Mouse (Mus musculus) layer of hippocampus, adult 9-11 months (tissue): Measurements from ENCODE around the gene Gm20388.

Experiments
- DNase-seq: peaks from one replicate; pipeline ENCODE4 v3.0.0; 2022

The Gm20388 gene

DNA sequence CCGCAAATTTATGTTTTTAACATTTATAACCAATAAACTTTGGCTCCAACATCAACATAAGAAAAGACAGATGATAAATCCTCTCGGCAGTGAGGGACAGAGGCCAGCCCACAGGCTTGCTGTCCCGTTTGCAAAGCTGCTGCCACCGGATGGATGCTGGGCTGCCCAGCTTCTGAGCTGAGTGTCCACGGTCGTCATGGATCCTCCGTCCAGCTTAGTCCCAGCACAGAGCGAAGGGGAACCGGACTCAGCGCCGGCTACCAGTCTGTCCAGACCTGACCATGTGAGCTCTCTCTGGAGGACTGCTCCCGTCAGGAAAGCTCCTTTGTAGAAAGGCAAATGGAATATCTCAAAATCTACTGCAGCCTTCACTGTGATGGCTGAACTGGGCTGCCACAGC is 1289.4 kb downstream of the Gm20388 start:
- no peak for DNase-seq

DNA sequence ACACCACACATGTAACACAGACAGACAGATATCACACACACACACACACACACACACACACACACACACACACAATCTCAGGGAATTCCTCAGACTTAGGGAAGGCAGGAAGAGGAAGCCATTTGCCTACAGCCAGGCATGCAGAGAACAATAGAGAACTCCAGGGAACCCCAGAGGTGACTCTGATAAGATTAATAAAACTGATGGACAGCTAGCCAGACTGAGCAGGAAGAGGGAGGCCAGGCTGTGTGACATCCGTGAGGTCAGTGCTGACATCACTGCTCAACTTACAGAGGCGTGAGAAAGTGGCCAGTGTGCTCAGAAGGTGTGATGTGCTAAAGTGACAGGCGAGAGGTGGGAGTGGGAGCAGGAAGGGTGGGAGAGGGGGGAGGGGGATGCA is 1290.3 kb downstream of the Gm20388 start:
- DNase-seq: no peak

DNA sequence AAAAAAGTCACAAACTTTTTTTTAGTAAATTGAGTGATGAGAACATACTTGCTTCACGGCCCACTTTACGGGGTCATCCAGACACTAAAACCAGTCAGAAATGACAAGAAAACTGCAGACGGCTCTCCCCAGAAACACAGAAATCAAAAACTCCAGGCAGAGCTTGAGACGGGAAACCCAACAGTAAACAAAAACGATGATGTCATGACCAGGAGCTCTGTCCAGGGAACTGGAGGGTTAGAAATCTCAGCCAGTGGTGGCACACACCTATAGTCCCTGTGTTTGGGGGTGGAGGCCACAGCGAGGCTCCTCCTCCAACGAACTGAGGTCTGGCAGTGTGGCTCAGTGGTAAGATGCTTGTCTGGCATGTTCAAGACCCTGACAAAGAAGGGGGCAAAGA is 1291.0 kb downstream of the Gm20388 start:
- DNase-seq: no peak

DNA sequence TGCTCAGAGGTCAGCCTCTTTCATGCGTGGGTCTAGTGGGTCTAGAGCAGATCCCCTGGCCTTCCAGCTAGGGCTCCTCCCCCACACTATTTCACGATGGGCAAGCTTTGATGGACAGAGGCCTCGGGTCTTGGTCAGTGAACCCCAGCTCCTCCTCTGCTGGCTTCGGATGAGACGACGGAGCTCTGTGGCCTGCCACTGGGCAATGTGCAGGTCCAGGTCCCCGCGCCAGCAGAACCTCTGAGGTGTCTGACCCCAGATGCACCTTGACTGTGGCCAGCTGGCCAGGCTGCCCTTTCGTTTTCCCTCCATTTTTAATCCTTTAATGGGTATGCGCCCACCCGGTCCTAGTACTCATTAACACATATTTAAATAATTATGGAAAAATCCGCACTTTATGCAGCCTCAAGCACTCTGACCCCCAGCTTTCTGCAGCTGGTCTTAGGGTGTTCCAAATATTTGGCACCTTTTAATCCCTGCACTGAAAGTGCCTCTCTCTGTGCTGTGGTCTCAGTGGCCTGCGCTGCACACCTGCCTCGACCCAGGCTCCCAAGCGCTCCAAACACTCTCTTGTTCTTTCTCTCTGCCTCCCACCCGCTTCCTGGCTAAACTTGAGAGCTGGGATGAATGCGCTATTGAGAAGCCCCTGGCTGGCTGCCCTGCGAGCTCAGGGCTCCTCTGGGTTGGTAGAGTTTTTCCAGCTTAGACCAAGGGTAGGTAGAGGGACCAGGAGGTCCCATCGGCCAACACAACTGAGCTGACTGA is 1293.2 kb downstream of the Gm20388 start:
- DNase-seq: peak; percentile 76

DNA sequence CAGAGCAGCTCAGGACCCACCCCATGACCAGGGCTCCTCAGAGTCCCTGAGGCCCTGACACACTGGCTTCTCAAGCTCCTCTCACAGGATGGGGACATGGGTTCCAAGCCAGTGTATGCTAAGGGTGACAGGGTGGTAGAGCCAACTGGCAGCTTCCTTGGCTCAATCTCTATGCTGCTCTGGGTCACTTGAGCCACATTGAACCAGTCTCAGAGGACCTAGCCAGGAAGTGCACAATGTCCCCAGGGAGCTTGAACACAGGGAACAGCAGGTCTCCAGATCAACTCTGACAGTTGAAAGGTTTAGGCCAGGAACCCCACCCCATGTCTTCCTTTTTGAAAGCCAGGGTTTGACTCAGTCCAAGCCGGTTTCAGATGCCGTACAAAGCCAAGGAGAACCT is 1296.5 kb downstream of the Gm20388 start:
- DNase-seq: no peak

DNA sequence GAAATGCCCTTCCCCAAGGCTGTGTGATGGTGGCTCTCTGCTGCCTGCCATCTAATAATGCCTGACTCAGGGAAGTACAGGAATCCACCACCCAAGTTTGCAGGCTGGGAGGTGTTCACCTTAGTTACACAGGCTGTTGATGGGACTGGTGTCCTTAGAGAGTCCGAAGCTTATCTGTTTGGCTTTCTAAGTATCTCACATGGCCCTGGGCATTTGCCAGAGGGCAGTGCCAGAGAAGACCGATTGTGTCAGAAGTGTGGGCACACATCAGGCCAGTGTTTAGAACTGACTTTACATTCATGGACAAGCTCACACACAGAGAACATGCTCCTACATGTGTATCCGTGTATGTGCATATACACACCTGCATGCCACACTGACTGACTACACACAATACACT is 1300.0 kb downstream of the Gm20388 start:
- DNase-seq: no peak

DNA sequence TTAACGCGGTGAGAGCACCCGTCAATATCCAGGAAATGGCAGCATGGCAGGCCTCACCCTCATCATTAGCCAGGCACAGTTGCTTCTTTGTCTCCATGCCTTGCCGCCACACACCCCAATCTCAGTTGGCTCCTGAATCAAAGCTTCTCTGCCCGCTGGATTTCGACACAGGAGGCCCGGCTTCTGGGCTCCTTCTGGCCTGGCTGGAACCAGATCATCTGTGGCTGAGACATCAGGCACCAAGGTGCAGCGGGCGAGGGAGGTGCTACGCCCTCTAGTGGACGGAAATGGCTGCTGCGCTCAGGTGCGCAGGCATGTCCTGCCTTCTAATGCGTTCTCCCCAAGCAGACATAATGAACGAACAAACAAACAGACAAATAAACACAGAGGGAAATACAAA is 1302.6 kb downstream of the Gm20388 start:
- DNase-seq: no peak

DNA sequence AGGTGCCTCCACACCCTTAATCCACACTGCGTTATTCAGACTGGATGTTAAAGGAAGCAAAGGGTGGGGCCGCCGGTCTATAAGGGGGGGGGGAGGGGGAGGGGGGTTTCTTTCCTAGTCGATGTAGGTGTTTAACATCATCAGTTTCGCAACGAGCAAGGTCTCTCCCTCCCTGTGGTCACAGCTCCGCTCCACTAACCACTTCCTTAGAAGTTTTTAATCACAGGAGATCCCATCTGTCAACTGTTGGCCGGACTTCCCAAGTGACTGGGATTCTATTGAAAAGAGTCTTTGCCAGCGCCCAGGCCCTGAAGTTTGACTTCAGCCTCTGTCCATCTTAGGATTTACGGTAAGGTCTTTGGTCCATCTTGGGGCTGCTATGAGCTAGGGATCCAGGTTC is 1303.0 kb downstream of the Gm20388 start:
- no peak for DNase-seq

DNA sequence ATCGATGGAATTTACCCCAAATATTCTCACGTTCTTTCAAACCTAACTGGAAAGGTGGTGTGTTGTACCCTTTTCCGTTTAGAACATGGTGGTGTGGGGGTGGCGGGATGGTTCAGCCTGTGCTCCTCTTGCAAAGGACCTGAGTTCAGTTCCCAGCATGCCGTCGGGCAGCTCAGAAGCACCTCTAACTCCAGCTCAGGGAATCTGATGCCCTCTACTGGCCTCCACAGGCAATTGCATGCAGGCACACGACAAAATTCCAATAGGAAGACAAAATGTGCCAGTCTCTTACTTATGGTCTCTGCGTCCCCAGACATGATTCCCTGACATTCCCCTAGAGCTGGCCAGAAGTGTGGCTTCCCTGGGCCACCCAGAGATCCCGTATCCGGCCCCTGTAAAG is 1304.3 kb downstream of the Gm20388 start:
- DNase-seq: no peak

DNA sequence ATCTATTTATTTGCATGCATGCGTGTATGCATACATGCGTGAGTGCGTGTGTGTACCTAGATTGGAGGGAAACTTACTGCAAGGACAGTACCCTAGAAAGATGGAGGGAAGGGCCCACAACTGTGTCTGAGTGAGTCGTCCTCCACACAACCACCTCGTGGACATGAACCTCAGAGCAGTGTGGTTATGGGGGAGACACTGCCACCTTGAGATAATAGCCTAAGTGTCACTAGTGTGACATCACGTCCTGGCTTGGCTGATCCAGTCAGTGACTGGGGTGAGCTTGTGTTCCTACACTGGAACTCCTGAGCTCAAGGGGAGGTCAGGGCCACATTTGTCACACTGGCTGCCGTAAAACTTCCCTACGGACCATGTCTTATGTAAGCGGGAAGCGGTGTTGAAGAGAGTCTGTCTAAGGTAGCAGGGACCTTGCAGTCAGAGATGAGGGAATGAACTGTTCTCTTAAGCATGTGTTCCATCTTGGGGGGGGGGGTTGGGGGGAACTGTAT is 1305.9 kb downstream of the Gm20388 start:
- DNase-seq: no peak

DNA sequence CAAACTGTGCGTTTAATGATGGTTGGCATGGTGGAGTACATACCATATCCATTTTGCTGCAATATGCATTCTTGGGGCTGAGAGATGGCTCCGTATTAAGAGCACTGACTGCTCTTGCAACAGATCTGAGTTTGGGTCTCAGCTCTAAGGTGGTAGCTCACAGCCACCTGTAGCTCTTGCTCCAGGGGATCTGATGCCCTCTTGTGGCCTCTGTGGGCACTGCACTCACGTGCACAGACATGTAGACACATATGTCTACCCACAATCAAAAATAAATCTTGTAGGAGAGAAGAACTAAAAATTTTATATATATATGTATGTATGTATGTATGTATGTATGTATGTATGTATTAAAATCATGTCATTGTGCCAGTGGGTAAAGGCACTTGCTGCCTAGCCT is 1307.8 kb downstream of the Gm20388 start:
- no peak for DNase-seq

DNA sequence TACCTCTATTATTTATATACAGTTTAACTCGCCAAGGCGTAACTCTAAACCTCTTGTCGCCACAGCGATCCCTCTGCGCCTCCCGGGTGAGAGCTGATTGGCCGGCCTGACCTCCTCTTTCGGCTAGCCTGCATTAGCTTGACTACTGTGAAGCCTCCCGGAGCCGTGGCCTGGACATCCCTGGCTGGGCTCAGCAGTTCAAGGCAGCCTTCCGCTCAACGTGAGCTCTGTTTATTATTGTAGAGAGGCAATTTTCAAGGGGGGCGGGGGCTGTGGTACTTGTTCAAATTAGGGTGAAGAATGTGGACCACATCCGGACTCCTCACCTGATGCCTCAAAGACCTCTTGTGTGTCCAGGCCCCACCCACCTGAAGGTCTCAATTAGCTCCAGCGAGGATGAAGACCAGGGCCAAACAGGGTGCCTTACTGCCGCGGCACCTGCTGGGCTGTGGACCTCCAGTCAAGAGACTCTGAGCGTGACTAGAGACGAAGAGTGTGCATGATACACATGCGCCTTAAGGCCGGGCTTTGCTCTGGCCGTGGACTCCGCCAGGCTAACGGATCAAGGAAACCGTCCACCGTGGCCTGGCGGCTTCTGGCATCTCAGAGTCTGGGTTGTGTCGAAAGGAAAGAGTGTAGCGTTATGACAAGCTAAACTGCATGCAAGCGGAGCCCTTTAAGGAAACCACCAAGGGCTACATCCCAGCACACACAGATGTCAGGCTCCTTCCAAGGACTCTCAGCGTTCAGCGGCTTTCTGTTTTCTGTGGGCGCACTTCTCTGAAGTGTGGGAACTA is 1309.7 kb downstream of the Gm20388 start:
- no peak for DNase-seq

DNA sequence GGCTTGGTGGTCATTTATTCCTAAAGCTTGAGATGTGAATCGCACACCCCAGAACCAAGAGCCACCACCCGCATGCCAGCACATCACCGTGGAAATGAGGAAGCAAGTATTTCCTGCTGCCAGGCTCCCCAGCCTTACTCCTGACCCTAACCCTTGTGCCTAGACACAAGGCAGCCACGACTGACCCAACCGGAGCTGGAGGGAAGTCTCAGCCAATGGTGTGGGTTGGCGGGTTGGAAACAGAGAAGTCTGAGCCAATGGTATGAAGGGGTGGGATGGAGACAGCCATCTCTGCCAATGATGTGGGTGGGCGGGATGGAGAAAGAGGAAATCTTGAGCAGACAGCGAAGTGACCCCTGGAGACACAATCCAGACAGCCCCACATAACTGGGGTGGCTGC is 1314.1 kb downstream of the Gm20388 start:
- DNase-seq: no peak

DNA sequence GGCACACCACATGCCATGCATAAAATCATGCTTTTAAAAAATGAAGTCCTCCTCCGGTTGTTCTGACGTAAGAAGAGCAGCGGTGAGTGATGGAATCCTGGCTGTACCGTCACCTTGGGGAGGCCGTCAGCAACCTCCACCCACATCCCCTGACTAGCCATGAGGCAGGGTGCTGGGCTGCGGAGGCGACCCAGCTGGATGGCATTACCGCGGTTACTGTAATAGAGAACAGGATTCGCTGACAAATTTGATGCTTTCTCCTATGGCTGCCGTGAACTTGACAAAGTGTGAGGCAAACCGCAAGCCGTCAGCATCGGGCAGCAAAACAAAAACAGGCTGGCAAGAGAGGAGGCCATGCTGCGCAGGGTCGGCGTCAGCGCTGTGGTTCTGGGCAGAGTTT is 1317.1 kb downstream of the Gm20388 start:
- peak; percentile 46 for DNase-seq

DNA sequence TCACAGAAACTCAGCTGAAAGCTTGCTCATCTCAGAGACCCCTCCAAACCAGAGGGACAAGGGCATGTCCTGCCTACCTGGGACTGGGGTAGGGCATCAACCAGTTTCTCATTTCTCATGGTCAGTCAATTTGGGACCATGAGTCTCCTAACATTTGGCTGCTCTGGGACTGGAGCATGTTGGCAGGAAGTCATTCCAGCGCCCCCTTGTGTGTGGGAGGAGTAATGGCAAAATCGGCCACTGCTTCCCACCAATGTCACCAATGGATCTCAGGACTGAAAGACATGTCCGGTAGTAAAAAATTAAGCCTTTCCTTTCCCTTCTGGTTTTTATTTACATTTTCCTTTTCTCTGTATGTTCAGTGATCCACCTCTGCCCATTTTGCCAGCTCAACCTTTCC is 1318.3 kb downstream of the Gm20388 start:
- no peak for DNase-seq

DNA sequence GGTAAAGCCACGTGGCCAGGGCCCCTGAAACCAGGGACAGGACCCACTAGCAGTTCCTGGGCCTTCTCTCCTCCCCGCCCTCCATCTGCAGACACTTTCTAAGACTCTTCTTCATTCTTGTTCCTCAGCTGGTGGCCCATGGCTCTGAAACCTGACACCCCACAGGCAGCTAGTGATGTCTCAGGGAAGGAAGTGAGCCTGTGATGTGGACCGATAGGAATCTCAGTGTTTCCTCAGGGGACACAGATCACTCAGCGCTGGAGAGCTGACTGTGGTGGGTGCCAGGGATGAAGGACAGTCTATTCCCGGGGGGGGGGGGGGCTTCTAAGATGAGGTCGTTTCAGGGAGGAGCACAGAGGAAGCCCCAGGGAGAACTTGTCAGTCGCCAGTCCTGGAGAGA is 1318.9 kb downstream of the Gm20388 start:
- no peak for DNase-seq

DNA sequence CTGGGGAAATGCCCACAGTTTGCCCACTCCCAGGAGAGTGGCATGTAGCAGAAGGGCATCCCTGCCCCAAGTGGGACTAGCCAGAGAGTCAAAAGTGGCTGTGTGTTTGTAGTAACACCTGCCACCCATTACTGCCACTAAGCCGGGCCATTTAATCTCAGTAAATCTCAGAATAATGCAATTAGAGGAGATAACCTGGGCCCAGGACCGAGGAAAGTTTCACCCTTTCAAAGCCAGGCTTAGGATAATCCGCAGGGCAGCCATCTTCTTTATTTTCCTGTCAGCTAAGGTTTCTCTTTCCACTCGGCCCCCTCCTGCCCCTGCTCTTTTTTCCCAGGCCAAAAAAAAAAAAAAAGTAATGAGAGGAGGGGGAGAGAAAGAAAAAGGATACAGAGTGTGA is 1322.6 kb downstream of the Gm20388 start:
- DNase-seq: no peak

DNA sequence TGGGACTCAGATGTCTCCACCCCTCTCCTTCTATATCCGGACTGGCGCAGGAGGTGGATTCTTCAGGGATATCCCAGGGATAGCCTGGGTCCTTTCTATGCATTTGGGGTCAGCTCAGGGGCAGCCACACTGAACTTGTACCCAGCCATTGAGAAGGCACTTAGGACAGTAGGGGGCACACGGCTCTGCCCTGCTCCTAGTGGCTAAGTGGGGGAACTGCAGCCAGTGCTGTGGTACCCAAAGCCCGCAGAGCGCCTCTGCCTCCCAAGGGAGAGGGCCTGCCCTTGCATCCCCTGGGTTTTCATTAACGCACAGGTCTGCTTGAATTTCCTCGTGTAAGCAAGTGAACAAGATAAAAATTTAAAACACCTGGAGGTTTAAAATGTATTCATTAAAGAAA is 1324.3 kb downstream of the Gm20388 start:
- DNase-seq: no peak

DNA sequence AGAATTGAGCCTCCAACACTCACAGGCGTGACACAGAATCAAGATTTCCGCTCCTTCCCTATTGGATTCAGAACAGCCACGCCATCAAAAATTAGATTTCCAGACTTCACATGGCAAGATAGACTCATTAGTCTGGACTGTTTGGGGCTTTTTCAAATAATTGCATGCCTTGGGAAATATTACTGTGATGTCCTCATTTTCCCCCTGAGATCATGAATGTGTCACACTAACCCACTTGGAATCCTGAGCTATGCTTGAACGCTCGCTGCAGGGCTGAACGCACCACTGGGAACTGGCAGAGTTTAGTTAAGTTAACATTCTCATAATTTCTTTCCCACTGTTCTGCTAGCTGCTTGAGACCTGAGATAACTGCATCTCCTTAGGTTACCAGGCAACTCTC is 1329.0 kb downstream of the Gm20388 start:
- DNase-seq: no peak

DNA sequence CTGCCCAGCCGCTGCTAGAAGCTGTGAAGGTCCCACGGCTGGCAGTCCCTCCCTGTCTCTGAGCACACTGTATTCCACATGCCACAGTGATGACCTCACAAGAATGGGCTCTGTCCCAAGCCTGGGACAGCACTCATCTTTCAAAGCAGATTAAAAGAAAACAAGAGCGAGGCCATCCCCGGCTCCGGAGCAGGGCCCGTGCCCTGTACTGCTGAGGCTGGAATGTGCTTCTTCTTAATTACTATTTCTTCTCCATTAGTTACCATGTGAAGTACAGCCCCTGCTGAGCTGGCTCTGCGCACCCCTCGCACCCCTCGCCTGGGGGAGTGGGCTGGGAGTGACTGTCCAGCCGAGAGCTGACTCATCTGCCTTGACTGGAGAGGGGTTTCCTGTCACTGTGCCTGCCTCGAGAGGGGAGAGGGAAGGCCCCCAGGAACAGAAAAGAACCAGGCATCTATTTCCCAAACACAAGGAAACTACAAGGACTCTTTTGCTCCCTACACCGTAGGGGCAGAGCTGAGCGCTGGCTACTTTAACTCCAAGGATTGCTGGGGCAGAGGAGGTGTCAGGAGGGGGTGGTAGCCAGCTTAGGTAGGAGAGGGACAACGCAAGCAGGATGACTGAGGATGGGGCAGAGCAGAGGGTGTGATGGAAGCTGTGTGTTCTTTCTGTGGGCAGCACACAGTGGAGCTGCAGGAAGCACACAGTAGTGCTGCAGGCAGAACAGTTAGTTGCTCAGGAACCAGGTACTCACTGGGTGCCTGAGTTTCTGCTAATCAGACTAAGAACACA is 1331.3 kb downstream of the Gm20388 start:
- DNase-seq: no peak

DNA sequence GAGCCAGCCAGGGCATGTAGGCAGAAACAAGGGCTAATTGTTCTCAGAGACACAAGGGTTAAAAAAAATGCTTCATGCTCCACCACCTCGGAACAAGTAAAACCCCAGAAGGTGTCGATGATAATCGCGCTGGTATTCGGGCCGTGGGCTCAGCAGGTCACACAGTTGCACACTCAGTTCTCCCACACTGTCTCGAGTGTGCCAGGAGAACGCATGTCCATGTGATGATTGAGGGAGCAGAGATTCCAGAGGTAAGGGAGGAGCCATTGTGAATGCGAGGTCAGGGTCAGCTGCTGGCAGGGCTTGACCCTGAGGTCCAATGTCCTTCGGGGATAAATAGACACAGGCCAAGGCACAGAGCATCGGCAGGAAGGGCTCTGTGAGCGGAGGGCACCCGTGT is 1332.0 kb downstream of the Gm20388 start:
- no peak for DNase-seq

DNA sequence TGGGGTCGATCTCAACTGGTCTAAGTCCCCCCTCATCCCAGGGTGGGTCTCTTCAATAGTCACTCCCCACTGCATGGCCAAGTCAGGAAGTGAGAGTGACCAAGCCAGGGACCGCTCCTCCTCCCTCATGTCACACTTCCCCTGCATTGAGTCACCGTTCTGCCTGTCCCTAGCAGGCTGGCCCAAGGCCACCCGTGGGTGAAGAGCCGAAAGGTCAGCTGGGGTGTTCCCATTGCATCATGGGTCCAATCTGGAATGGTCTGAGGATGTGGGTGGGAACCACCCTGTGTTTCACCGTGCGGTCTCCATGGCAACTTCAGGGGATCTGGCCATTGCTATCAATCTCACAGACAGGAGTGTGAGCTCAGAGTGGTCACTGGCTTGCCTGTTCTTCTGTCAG is 1338.2 kb downstream of the Gm20388 start:
- DNase-seq: peak; percentile 9

DNA sequence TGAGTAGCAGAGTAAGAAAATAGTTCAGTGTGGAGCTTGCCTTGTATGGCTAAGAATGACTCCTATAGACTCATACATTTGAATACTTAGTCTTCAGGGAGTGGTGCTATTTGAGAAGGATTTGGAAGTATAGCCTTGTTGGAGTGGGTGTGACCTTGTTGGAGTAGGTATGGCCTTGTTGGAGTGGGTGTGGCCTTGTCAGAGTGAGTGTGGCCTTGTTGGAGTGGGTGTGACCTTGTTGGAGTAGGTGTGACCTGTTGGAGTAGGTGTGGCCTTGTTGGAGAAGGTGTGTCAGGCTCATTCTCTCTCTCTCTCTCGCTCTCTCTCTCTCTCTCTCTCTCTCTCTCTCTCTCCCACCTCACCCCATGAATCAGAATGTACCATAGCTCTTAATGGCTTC is 1338.8 kb downstream of the Gm20388 start:
- DNase-seq: no peak

DNA sequence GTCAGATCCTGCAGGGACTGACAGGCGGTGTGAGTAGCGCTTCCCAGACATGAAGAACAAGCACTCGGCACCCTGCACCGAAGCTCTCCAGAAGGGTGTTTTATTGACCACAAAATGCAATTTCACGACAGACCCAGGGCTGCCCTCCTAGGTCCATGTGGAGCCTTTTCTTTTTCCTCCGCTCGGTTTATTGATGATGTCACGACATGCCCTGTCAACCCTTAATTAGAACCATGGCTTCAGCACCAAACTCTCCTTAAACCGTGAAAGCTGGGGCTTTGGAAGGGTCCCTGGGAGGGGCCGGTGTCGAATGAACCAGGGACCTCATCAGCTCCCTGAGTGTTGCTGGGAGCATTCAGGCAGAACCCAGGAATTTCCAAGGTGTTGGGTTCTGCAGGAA is 1340.4 kb downstream of the Gm20388 start:
- DNase-seq: no peak
